Comparison of ENCODE assay signal across 17 mouse cellular contexts in genomic region chr13:108017349-108017748, GRCm38 (mm10). TPM values are rescaled to one million over a fixed set of nuclear protein-coding genes. Genes with fewer than 3 reads are reported as not detected.
A peak's percentile ranks its signal among the peaks of the same experiment; 100 is the strongest.
DNase-seq lines count a peak whose midpoint lies in the region; ATAC-seq lines count a peak whose summit lies in the region.
"Had no signal": no experiment of that assay in that cellular context is flagged by ENCODE, and none has a peak within 500 bp of the region (broad histone marks: within the 10 kb centered on the region; RNA-seq: fewer than 3 reads in every experiment).

No protein-coding gene starts in this region.

- no peak overlapping the region for H3K4me3 ChIP-seq in intestine, embryonic 16.5 days (ENCODE audit: low read length)
- H3K4me3 ChIP-seq: embryonic facial prominence, embryonic 10.5 days; embryonic facial prominence, embryonic 12.5 days; forebrain, embryonic 13.5 days; forebrain, embryonic 15.5 days had no signal

- no peak overlapping the region for H3K27ac ChIP-seq in intestine, embryonic 16.5 days (ENCODE audit: low read length)
- H3K27ac ChIP-seq: embryonic facial prominence, embryonic 10.5 days; embryonic facial prominence, embryonic 12.5 days; forebrain, embryonic 13.5 days; forebrain, embryonic 15.5 days had no signal

- no peak overlapping the region for H3K9ac ChIP-seq in intestine, embryonic 16.5 days (ENCODE audit: low read depth, low read length)
- H3K9ac ChIP-seq: embryonic facial prominence, embryonic 12.5 days; forebrain, embryonic 13.5 days; forebrain, embryonic 15.5 days; forebrain, postnatal 0 days had no signal

- peak; percentile 75 for ATAC-seq in intestine, embryonic 16.5 days
- ATAC-seq: forebrain, embryonic 13.5 days; forebrain, embryonic 15.5 days; forebrain, postnatal 0 days had no signal

- no peaks in the 10 kb centered on the region for H3K9me3 ChIP-seq in intestine, embryonic 16.5 days (ENCODE audit: control insufficient read depth, low read length)
- H3K9me3 ChIP-seq: embryonic facial prominence, embryonic 10.5 days; embryonic facial prominence, embryonic 12.5 days; forebrain, embryonic 13.5 days; forebrain, embryonic 15.5 days had no signal

- no peak overlapping the region for H3K4me2 ChIP-seq in intestine, embryonic 16.5 days (ENCODE audit: low read depth, low read length)
- H3K4me2 ChIP-seq: embryonic facial prominence, embryonic 12.5 days; forebrain, embryonic 13.5 days; forebrain, embryonic 15.5 days had no signal

- DNase-seq in adrenal gland, postnatal 36 days: peak; percentile 6 to 13
- no peak for DNase-seq in adrenal gland, postnatal 25 days
- DNase-seq in right cerebral cortex, postnatal 14 days: no peak
- DNase-seq in cerebellum, postnatal 4 days (ENCODE audit: low spot score in 2 of 2): no peak
- DNase-seq: adrenal gland, postnatal 10 days; cerebellum, adult 11 months; cerebellum, adult 18-20 months; cerebellum, adult 8-10 months; cerebellum, adult 9-11 months; cerebellum, postnatal 14 days; cerebellum, postnatal 36 days; forebrain, postnatal 0 days had no signal

- no peaks in the 10 kb centered on the region for H3K36me3 ChIP-seq in intestine, embryonic 16.5 days (ENCODE audit: control insufficient read depth, insufficient read depth, low read length)
- H3K36me3 ChIP-seq: embryonic facial prominence, embryonic 10.5 days; embryonic facial prominence, embryonic 12.5 days; forebrain, embryonic 15.5 days had no signal

- 68% methylated on average over 6 of the region's 6 CpGs for WGBS in intestine, embryonic 16.5 days

- 0 out of 2 replicates have a peak, but pooled peaks cover 3% of the 10 kb centered on the region for H3K4me1 ChIP-seq in intestine, embryonic 16.5 days (ENCODE audit: control insufficient read depth, insufficient read depth, low read length)
- H3K4me1 ChIP-seq: embryonic facial prominence, embryonic 10.5 days; embryonic facial prominence, embryonic 12.5 days; forebrain, embryonic 13.5 days; forebrain, embryonic 15.5 days had no signal

- no peaks in the 10 kb centered on the region for H3K27me3 ChIP-seq in intestine, embryonic 16.5 days (replicated peaks; ENCODE audit: control insufficient read depth, insufficient read depth, low read length)
- H3K27me3 ChIP-seq: embryonic facial prominence, embryonic 12.5 days; forebrain, embryonic 13.5 days; forebrain, embryonic 15.5 days had no signal

RNA-seq across cellular contexts. Expression of gene Smim15, which starts 26.9 kb away (rescaled TPM):
- total RNA-seq in adrenal gland, postnatal 36 days (2021): 10 to 100 TPM; 42.4 to 49.5 TPM
- total RNA-seq in adrenal gland, postnatal 25 days (2021): 44.1 and 49.2 TPM in 2 replicates
- 47.4 and 50.6 TPM in 2 replicates for polyA plus RNA-seq in intestine, embryonic 16.5 days (2015; fragmentation: Nextera tagmentation; extraction: Ambion mirVana)

Comparison
In these comparisons a context has a peak if more than half of its experiments do, and no peak if none do; other contexts are left out.
1. DNase-seq: peak in adrenal gland, postnatal 36 days (2 of 2); none in adrenal gland, postnatal 25 days (single experiment), right cerebral cortex, postnatal 14 days (single experiment) and cerebellum, postnatal 4 days (0 of 2).